Mouse (Mus musculus): Measurements from ENCODE around the gene Efcab9. TPM values are rescaled to one million over a fixed set of nuclear protein-coding genes. Genes with fewer than 3 reads are reported as not detected.

Gene Efcab9
- polyA plus RNA-seq, 1 experiment from 2014 or later: not detected

DNA sequence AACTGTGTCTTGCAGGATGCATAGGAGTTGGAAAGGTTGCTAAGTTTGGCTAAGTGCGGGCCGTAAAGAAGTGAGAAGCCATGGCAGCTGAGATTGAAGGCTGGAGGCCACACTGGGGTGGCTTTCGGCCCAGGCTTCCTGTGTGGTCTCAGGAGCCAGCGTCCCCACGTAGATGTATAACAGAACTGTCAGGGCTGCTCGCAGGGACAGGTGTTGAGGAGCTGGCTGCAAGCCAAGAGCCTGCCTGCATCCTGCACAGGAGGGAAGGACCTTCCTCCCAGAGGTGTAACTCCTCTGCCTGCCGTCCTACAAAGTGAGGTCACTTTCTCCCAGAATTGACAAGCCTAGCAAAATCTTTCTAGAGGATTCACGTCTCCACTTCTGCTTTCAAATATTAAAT lies 26.8 kb upstream of the Efcab9 start:
- Histone ChIP-seq H3K4me2 (replicated peaks) (no peak overlapping the region), H3K4me1 (replicated peaks; ENCODE audit: control insufficient read depth, insufficient read depth, low read length) (no peaks in the 10 kb centered on the region), H3K36me3 (replicated peaks; ENCODE audit: control insufficient read depth, insufficient read depth) (no peaks in the 10 kb centered on the region), H3K9ac (no peak overlapping the region), H3K27me3 (ENCODE audit: control insufficient read depth, insufficient read depth, low read length) (no peaks in the 10 kb centered on the region), H3K9me3 (ENCODE audit: control insufficient read depth, low read length) (no peaks in the 10 kb centered on the region), H3K27ac (no peak overlapping the region), H3K4me3 (replicated peaks; ENCODE audit: low read length) (no peak overlapping the region)
- WGBS: 56% methylated on average over 8 of the region's 8 CpGs
- no peak for DNase-seq (ENCODE audit: low spot score)
- no peak for ATAC-seq (ENCODE audit: low FRiP score)

DNA sequence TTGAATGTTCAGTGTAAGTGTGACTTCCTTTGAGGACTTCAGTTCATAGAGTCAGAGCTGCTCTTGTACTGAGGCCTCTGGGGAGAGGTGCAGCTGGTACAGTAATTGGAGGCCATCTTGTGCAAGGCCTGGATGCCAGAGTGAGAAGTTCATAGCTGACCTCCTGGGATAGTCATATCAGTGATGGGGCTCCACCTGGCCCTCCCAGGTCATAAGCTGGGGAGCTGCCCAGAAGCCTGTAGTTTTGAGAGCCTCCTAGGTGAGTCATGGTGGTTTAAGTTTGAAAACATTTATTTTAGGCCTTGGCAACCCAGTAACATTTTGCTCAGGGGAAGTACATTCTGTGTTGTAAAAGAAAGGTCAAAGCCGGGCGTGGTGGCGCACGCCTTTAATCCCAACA lies 26.1 kb upstream of the Efcab9 start:
- H3K4me1 ChIP-seq (replicated peaks; ENCODE audit: control insufficient read depth, insufficient read depth, low read length): peaks cover 3% of the 10 kb centered on the region; the same call in 1 of the 2 replicates
- no peak overlapping the region for H3K4me2 ChIP-seq (replicated peaks)
- no peaks in the 10 kb centered on the region for H3K27me3 ChIP-seq (ENCODE audit: control insufficient read depth, insufficient read depth, low read length)
- no peak overlapping the region for H3K27ac ChIP-seq
- no peak overlapping the region for H3K9ac ChIP-seq
- H3K4me3 ChIP-seq (replicated peaks; ENCODE audit: low read length): no peak overlapping the region
- no peaks in the 10 kb centered on the region for H3K36me3 ChIP-seq (replicated peaks; ENCODE audit: control insufficient read depth, insufficient read depth)
- DNase-seq (ENCODE audit: low spot score): no peak
- 96% methylated on average over 4 of the region's 4 CpGs for WGBS
- ATAC-seq (ENCODE audit: low FRiP score): no peak
- no peaks in the 10 kb centered on the region for H3K9me3 ChIP-seq (ENCODE audit: control insufficient read depth, low read length)

DNA sequence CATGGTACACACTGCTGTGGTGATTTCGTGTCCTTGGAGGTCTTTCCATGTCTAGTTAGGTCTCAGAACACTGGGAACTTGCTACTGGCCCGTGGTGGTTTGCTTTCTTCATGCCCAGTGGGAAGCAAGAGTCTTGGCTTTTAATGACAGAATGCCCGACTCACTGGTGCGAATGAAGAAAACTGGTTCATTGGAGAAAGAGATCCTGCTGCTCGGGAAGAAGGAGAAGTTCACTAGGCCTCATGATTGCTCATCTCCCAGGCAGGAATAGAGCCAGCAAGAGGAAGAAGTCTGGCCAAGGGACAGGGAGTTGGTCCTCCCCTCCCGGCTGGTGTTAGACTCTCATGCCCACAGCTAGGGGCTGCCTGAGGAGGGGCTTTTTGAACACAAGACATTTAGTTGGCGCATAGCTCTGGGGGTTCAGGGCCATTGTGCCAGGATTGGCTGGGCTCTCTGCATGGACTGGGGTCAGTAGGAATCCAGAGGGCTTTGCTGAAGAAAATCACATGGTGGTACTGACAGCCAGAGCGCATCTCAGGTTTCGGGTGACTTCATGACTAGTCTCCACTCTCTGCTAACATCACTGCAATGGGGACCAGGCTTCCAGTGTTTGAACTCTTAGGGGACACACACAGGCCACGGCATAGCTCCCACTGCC lies 24.6 kb upstream of the Efcab9 start:
- 71% methylated on average over 10 of the region's 10 CpGs for WGBS
- H3K9me3 ChIP-seq (ENCODE audit: control insufficient read depth, low read length): no peaks in the 10 kb centered on the region
- ATAC-seq (ENCODE audit: low FRiP score) (no peak), DNase-seq (ENCODE audit: low spot score) (no peak)
- no peaks in the 10 kb centered on the region for H3K36me3 ChIP-seq (replicated peaks; ENCODE audit: control insufficient read depth, insufficient read depth)
- H3K27ac ChIP-seq: no peak overlapping the region
- no peaks in the 10 kb centered on the region for H3K27me3 ChIP-seq (ENCODE audit: control insufficient read depth, insufficient read depth, low read length)
- no peak overlapping the region for H3K9ac ChIP-seq
- peaks cover 13% of the 10 kb centered on the region for H3K4me1 ChIP-seq (replicated peaks; ENCODE audit: control insufficient read depth, insufficient read depth, low read length)
- H3K4me3 ChIP-seq (replicated peaks; ENCODE audit: low read length): no peak overlapping the region
- H3K4me2 ChIP-seq (replicated peaks): no peak overlapping the region

DNA sequence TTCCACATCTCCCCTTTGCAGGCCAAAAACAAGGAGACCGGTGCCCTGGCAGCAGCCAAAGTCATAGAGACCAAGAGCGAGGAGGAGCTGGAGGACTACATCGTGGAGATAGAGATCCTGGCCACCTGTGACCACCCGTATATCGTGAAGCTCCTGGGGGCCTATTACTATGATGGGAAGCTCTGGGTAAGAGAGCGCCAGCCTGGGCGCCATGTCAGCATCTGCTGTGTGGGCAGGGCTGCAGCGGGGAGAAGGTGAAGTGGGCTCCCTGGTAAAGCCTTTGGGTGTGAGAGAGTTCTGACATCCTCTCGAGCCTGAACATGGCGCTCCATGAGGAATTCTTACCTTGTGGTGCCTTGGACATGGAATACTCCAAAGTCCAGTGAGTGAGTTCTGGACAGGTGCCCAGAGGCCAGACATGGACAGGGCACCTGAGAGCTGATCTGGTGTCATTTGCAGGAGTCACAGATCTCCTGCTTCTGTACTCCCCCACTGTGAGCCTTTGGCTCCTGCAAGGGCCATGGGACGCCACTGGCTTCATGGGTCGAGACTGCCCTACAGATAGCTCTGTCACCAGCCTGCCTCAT lies 23.3 kb upstream of the Efcab9 start:
- WGBS: 91% methylated on average over 12 of the region's 12 CpGs
- ATAC-seq (ENCODE audit: low FRiP score): no peak

DNA sequence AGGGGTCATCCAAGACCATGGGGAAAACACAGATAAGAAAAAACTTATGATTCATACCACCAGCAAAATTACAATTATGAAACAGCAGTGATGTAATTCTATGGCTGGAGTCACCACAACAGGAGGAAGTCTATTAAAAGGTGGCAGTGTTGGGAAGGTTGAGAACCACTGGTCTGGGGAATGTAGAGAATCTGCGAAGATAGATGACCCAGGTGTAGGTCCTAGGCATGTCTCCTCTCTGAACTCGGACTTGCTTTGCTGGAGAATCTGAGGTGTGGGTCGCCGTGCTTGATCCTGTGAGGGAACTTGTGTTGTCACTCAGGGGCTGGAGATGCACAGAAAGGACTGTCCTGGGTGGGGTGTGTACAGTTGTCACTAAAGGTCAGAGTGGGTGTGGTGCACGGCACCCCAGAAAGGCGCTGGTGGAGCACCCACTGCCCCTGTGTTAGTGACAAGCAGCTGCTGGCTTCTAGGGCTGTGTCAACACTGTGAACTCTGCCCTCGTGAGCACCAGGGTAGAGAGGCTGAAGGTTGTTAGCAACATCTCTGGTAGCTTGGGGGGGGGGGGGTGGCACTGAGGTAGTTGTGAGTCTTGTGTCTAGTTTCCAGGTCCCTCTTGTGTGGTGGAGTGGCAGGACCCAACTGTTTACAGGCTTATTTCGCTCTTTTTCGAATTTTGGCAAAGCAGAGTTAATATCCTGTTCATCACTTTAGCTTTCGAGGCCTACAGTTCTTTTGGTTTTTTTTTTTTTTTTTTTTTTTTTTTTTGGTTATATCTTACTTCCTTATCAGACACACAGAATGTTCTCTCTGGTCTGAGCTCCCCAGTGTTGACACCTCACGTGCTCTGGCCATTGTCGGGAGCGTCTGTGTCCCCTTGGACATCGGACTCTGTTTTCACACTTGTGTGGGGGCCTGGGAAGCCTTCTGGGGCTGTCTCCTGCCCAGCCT lies 22.5 kb upstream of the Efcab9 start:
- no peaks in the 10 kb centered on the region for H3K36me3 ChIP-seq (replicated peaks; ENCODE audit: control insufficient read depth, insufficient read depth)
- H3K9me3 ChIP-seq (ENCODE audit: control insufficient read depth, low read length): no peaks in the 10 kb centered on the region
- WGBS: 88% methylated on average over 14 of the region's 14 CpGs
- no peak overlapping the region for H3K27ac ChIP-seq
- DNase-seq (ENCODE audit: low spot score) (no peak), ATAC-seq (ENCODE audit: low FRiP score) (no peak)
- H3K27me3 ChIP-seq (ENCODE audit: control insufficient read depth, insufficient read depth, low read length): no peaks in the 10 kb centered on the region
- H3K4me2 ChIP-seq (replicated peaks): no peak overlapping the region
- H3K9ac ChIP-seq: no peak overlapping the region
- no peak overlapping the region for H3K4me3 ChIP-seq (replicated peaks; ENCODE audit: low read length)
- H3K4me1 ChIP-seq (replicated peaks; ENCODE audit: control insufficient read depth, insufficient read depth, low read length): peaks cover 17% of the 10 kb centered on the region

More for the DNA sequence above, 23.3 kb upstream of the Efcab9 start:
- Histone ChIP-seq H3K27me3 (ENCODE audit: control insufficient read depth, insufficient read depth, low read length) (no peaks in the 10 kb centered on the region), H3K27ac (no peak overlapping the region), H3K4me1 (replicated peaks; ENCODE audit: control insufficient read depth, insufficient read depth, low read length) (peaks cover 13% of the 10 kb centered on the region), H3K9ac (no peak overlapping the region), H3K36me3 (replicated peaks; ENCODE audit: control insufficient read depth, insufficient read depth) (no peaks in the 10 kb centered on the region), H3K9me3 (ENCODE audit: control insufficient read depth, low read length) (no peaks in the 10 kb centered on the region), H3K4me3 (replicated peaks; ENCODE audit: low read length) (no peak overlapping the region), H3K4me2 (replicated peaks) (no peak overlapping the region)
- no peak for DNase-seq (ENCODE audit: low spot score)

DNA sequence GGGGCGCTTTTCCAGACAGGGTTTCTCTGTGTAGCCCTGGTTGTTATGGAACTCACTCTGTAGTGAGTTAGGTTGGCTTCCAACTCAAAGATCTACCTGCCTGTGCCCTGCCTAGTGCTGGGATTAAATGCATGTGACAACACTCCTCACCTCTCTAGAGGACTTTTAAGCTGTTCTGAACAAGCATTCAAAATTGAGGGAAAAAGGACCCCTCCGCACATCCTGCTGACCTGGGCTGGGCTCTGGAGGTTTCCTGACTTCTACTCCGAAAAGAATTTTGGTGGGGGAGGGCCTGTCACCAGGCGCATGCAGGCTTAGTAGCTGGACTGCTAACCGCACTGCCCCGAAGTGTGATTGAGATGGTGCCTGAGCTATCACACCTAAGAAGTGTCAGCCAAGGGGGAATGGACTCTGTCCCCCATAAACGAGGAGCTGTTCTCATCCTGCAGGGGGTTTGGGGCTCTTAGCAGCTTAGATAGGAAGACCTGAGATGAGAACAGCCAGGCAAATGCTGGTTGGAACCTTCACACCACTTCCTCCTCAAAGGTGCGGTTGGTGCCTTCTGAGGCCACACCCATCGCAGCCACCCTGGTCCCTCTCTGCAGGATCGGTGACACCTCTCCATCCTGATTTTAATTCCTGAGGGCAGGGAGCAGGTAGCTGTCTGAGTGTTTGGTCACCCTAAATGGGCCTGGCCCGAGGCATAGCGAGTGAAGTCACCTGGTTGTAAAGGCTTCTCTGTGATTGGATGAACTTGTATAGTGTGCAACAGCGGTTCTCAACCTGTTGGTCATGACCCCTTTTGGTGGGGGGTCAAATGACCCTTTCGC lies 21.6 kb upstream of the Efcab9 start:
- no peak overlapping the region for H3K9ac ChIP-seq
- H3K4me1 ChIP-seq (replicated peaks; ENCODE audit: control insufficient read depth, insufficient read depth, low read length): peaks cover 22% of the 10 kb centered on the region
- no peak overlapping the region for H3K27ac ChIP-seq
- no peak overlapping the region for H3K4me2 ChIP-seq (replicated peaks)
- ATAC-seq (ENCODE audit: low FRiP score) (no peak), DNase-seq (ENCODE audit: low spot score) (no peak)
- no peaks in the 10 kb centered on the region for H3K27me3 ChIP-seq (ENCODE audit: control insufficient read depth, insufficient read depth, low read length)
- H3K4me3 ChIP-seq (replicated peaks; ENCODE audit: low read length): no peak overlapping the region
- H3K36me3 ChIP-seq (replicated peaks; ENCODE audit: control insufficient read depth, insufficient read depth): no peaks in the 10 kb centered on the region
- no peaks in the 10 kb centered on the region for H3K9me3 ChIP-seq (ENCODE audit: control insufficient read depth, low read length)
- WGBS: 86% methylated on average over 14 of the region's 14 CpGs

DNA sequence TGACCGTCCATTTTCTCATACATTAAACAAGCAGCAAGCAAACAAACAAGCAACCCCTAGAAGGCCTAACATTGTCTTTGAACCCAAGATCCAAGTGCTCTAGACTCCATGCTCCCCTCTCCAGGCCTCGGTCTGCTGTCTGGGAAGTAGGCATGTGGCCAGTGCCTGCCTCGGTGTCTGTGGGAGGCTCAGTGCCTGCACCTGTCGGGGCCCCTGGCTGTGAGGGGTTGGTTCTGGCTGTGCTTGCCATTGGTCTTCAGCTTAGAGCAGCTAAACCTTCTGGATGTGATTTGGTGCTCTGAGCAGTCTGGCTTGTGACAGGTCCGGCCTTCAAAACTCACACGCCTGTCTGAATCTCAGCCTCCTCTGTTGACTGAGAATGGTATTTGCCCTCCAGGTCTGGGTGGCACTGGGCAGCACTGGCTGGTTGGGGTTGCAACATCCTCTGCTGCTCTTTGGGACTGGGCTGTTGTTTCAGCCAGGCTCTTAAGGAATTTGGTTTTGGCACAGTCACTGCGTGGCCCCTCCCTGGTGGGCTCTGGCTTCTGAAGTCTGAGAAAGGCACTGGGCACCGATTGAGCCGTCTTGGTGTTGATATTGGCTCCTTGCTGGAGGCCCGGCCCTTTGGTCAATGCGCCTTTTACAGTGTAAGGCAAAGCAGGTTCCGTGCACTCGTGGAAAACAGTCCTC lies 20.7 kb upstream of the Efcab9 start:
- Histone ChIP-seq H3K4me3 (replicated peaks; ENCODE audit: low read length) (no peak overlapping the region), H3K9ac (no peak overlapping the region), H3K27me3 (ENCODE audit: control insufficient read depth, insufficient read depth, low read length) (no peaks in the 10 kb centered on the region), H3K4me2 (replicated peaks) (no peak overlapping the region), H3K4me1 (replicated peaks; ENCODE audit: control insufficient read depth, insufficient read depth, low read length) (peaks cover 22% of the 10 kb centered on the region), H3K36me3 (replicated peaks; ENCODE audit: control insufficient read depth, insufficient read depth) (no peaks in the 10 kb centered on the region), H3K9me3 (ENCODE audit: control insufficient read depth, low read length) (no peaks in the 10 kb centered on the region), H3K27ac (peak overlapping the region; percentile 47)
- no peak for DNase-seq (ENCODE audit: low spot score)
- ATAC-seq (ENCODE audit: low FRiP score): peak; percentile 18; the same call in 1 of the 2 replicates
- 63% methylated on average over 13 of the region's 13 CpGs for WGBS

DNA sequence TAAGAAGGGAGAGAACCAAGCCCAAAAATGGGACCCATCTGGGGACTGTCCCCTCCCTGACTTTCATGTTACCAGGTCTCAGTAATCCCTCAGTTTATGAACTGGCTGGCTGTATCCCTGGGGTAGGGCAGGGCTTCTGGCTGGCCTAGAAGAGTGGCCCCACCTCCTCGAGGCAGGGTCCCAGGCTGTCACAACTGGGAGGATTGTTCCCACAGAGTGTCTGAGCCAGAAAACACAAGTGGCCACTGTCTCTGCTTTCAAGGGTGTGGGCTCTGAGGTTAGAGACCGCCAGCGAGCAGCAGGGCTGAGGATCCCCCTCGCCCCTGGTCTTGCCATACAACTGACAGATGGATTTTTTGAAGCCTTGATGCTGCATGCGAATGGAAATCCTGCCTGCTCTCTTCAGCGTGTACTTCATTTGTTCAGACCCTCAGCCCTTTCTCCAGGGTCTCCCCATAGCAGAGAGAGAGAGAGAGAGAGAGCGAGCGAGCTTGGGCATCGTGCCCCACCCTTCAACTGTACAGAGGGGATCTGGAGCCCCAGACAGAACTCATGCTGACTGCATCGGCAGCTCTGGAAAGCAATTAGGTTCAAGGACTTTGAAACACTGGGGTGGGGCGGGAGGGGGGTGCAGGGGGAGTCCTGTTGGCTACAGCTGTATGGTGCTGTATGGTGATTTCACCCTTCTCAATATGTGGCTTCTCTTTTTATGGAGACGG lies 19.9 kb upstream of the Efcab9 start:
- H3K4me2 ChIP-seq (replicated peaks): no peak overlapping the region
- ATAC-seq (ENCODE audit: low FRiP score): peak; percentile 49; the same call in 1 of the 2 replicates
- peak overlapping the region; percentile 47 for H3K27ac ChIP-seq

More for the DNA sequence above, 19.9 kb upstream of the Efcab9 start:
- H3K4me1 ChIP-seq (replicated peaks; ENCODE audit: control insufficient read depth, insufficient read depth, low read length): peaks cover 22% of the 10 kb centered on the region
- no peak overlapping the region for H3K4me3 ChIP-seq (replicated peaks; ENCODE audit: low read length)
- DNase-seq (ENCODE audit: low spot score): no peak
- no peaks in the 10 kb centered on the region for H3K36me3 ChIP-seq (replicated peaks; ENCODE audit: control insufficient read depth, insufficient read depth)
- no peaks in the 10 kb centered on the region for H3K9me3 ChIP-seq (ENCODE audit: control insufficient read depth, low read length)
- 44% methylated on average over 12 of the region's 12 CpGs for WGBS
- H3K27me3 ChIP-seq (ENCODE audit: control insufficient read depth, insufficient read depth, low read length): no peaks in the 10 kb centered on the region
- H3K9ac ChIP-seq: 0 out of 2 replicates have a peak overlapping the region, but pooled peaks have one; percentile 8

Data from hindbrain, embryonic 14.5 days (tissue).